Mouse (Mus musculus): ENCODE measurements around the gene Akap12.

Akap12 gene

DNA sequence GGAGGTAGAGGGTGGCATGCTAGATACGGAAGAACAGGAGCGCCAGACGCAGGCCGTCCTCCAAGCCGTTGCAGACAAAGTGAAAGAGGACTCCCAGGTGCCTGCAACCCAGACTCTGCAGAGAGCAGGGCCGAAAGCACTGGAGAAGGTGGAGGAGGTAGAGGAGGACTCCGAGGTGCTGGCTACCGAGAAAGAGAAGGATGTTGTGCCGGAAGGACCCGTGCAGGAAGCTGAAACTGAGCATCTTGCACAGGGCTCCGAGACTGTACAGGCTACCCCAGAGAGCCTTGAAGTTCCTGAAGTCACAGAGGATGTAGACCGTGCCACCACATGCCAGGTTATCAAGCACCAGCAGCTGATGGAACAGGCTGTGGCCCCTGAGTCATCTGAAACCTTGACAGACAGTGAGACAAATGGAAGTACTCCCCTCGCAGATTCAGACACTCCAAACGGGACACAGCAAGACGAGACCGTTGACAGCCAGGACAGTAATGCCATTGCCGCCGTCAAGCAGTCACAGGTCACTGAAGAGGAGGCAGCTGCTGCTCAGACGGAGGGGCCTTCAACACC lies 89.8 kb downstream of the Akap12 start:
- no peak for DNase-seq (ENCODE audit: extremely low spot score, low spot score)

DNA sequence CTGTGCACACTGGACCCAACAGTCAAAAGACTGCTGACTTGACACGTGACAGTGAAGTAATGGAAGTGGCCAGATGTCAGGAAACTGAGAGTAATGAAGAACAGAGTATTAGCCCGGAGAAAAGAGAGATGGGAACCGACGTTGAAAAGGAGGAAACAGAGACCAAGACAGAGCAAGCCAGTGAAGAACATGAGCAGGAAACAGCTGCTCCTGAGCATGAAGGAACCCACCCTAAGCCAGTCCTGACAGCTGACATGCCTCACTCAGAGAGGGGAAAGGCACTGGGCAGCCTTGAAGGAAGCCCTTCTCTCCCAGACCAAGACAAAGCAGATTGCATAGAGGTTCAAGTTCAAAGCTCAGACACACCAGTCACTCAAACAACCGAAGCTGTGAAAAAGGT lies 90.5 kb downstream of the Akap12 start:
- no peak for DNase-seq (ENCODE audit: extremely low spot score, low spot score)

DNA sequence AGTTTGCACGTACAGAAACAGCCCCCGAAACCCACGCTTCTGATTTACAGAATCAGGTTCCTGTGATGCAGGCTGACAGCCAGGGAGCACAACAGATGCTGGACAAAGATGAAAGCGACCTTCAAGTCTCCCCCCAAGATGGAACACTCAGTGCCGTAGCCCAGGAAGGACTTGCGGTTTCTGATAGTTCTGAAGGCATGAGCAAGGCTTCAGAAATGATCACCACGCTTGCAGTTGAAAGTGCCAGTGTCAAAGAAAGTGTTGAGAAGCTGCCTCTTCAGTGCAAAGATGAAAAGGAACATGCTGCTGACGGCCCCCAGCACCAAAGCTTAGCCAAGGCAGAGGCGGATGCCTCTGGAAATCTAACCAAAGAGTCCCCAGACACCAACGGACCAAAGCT lies 91.3 kb downstream of the Akap12 start:
- no peak for DNase-seq (ENCODE audit: extremely low spot score, low spot score)

DNA sequence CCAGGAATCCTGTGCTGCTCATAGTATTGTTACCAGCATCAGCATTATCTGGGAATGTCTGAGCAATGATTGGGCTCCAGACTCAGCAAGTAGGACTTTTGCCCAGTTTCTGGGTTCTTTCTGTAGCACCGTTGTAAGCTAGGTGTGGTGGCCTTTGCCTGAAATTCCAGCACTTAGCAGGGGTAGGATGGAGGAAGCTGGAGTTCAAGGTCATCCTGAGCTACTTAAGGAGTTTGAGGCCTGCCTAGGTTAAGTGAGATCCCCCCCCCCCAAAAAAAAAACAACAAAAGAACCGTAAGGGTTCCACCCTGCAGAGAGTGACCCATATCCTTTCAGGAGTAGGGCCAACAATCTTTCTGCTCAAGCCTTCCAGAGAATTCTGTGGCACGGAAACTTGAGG lies 98.4 kb downstream of the Akap12 start:
- DNase-seq (ENCODE audit: extremely low spot score, low spot score) = no peak

DNA sequence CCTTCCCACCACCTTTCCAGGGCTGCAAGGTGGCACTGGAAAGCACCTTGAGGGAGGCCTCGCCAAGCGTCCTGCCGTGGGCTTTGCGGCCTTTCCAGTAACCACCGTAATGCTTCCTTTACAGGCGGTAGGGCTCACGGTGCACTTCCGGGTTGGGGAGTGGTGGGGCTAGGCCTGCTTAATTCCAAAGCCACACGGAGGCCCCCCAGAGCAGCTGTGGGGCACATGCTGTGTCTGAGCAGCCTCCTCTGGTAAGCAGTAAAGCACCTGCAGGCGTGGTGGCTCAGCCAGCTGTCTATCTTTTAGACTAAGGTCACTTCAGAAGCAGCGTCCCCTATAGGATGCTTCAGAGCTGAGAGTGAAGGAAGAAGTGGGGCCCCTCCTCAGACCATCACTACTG lies 103.9 kb downstream of the Akap12 start:
- DNase-seq (ENCODE audit: extremely low spot score, low spot score) = no peak

DNA sequence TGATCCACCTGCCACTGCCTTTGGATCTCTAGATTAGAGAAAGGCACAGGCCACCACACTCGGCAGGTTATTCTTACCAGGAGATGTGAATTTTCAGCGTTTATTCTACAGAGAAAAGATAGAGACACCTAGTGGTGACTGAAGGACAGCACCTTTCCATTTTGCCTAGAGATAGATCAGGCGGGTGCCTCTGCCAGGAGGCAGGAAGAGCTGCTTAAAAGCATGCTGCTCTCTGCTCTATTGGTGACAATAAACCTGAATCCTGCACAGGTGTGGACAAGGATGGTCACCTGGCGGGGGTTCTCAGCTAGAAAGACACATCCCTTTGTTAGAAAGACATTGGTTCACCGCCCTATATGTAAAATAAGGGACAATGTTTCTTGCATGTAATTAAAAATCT lies 105.8 kb downstream of the Akap12 start:
- no peak for DNase-seq (ENCODE audit: extremely low spot score, low spot score)

DNA sequence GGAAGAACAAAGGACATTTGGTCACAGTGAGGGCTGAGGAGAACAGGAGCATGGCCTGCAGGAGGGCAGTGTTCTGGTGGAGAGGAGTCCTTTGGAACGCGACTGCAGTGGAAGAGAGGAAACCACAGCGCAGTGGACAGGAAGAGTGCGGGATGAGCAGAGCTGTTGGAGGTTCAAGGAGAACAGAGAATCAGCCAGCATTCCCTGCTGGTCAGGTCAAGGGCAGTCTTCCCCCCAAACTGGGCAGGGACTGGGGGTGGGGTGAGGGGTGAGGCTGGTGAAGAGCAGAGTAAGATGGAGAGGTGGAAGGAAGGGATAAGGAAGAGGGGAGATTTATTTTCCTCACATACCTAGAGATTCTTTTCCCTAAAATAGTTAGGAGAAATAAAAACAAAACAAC lies 107.4 kb downstream of the Akap12 start:
- DNase-seq (ENCODE audit: extremely low spot score, low spot score) = no peak

DNA sequence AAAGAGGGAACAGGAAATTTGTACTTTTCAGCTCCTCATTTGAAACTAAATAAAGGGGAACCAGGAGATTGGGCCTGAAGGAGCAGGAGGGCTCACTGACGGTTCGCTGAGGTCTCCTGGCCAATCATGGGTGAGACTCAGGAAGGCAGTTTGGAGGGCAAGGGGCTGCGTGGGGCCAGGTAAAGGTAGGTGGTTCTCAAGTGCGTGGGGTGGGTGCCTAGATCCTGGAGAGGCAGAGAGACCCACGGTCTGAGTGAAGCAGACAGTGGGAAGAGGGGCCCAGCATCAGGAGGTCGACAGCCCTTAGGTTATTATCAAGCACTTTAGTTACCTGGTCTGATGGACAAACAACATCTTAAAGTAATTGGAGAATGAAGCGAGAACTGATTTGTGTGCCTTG lies 108.1 kb downstream of the Akap12 start:
- no peak for DNase-seq (ENCODE audit: extremely low spot score, low spot score)

DNA sequence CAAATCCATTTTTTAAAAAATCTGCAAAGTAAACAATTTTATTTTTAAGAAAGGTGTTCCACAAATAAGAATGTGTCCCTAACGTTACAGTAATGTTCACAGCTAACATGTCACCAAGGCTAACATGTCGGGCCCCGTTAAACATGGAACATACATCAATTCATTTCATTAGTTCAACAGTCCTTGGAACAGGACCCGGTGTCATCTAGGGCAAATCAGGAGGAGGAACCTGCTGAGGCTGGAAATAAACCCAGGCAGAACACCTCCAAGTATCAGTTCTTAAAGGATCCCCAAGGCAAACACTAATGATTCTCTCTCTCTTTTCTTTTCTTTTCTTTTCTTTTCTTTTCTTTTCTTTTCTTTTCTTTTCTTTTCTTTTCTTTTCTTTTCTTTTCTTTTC lies 108.6 kb downstream of the Akap12 start:
- DNase-seq (ENCODE audit: extremely low spot score, low spot score) = no peak

DNA sequence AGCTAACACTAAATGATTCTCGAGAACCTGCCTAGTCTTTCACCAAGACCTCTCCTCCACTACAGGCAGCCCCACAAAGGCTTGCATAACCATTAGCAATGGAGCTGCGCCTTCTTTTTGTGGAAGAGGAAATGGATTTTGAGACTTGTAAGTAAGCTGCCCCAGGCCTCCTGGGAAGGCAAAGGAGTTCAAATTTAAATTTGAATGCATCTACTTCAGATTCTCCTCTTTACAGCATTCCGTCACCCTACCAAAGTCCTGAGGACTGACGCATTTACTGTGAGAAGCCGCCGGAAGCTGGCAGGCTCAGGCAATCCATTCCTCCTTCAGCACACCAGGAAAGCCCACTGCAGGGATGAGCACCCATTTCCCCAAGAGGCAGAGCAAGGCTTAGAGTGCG lies 109.1 kb downstream of the Akap12 start:
- DNase-seq (ENCODE audit: extremely low spot score, low spot score) = no peak

DNA sequence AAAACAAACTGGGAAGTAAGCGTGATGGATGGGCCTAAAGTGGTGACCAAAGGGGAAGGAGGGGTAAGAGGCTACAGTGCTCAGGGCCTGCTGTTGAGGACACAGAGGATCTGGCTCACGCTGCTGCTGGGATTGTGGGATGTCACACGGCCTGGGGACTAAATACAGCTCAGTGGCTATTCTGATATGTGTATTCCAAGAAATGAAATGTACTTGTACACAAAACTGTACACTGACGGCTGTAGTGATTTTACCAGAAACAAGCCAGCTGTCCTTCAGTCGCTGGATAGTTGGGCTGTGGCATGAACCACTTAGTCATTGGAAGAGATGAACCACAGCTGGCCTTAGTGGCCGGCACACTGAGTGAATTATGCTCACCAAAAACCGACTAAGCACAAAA lies 110.3 kb downstream of the Akap12 start:
- no peak for DNase-seq (ENCODE audit: extremely low spot score, low spot score)

DNA sequence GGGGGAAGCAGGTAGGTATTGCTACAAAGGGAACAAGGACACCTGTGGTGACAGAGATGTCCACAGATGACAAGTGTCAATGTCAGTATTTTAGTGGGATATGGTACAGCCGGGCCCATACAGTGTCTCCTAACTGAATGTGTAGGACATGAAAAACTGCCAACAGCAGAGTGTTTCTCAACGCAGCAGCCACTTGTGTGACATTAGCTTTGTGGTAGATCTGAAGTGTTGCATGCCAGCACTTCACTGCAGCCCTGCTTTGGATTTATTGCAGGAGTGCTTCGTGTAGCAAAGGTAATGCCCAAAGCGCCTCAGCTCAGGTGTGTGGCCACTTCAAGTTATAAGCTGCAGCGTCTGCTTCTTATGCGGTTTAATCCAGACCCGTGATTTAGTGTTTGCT lies 110.8 kb downstream of the Akap12 start:
- no peak for DNase-seq (ENCODE audit: extremely low spot score, low spot score)

DNA sequence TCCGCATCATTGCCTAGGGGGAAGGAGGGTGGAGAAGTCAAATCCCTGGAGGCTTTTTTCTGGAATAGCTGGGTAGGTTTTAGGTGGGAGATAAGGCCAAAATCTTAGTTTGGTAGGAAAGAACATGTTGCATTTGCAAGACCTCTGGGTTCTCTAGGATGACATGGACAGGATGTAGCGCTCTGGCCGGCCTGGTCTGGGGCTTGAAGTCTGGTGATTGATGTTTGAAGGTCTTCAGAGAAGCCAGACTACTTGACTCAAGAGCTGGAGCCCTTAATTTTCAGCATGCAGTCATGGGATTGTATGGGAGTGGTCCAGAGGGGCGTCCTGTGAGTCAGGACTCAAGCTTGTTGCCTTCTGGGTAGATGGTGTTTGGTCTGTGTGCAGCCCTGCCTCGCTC lies 114.6 kb downstream of the Akap12 start:
- no peak for DNase-seq (ENCODE audit: extremely low spot score, low spot score)

DNA sequence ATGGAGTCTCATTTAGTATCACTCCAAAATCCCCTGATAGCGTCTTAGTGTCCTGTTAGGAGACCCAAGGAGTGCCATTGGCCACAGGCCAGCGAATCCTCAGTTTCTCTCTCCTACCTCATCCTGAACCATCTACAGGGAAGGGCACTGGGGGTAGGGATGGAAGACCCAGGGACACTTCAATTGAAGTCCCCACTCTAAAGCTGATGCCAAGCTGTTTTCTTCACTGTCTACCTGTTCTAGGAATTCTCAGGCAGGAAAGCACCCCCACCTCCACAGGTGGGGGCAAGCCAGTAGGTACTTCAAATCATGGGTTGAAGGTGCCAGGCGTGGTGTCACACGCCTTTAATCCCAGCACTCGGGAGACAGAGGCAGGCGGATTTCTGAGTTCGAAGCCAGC lies 118.1 kb downstream of the Akap12 start:
- DNase-seq (ENCODE audit: extremely low spot score, low spot score) = no peak

DNA sequence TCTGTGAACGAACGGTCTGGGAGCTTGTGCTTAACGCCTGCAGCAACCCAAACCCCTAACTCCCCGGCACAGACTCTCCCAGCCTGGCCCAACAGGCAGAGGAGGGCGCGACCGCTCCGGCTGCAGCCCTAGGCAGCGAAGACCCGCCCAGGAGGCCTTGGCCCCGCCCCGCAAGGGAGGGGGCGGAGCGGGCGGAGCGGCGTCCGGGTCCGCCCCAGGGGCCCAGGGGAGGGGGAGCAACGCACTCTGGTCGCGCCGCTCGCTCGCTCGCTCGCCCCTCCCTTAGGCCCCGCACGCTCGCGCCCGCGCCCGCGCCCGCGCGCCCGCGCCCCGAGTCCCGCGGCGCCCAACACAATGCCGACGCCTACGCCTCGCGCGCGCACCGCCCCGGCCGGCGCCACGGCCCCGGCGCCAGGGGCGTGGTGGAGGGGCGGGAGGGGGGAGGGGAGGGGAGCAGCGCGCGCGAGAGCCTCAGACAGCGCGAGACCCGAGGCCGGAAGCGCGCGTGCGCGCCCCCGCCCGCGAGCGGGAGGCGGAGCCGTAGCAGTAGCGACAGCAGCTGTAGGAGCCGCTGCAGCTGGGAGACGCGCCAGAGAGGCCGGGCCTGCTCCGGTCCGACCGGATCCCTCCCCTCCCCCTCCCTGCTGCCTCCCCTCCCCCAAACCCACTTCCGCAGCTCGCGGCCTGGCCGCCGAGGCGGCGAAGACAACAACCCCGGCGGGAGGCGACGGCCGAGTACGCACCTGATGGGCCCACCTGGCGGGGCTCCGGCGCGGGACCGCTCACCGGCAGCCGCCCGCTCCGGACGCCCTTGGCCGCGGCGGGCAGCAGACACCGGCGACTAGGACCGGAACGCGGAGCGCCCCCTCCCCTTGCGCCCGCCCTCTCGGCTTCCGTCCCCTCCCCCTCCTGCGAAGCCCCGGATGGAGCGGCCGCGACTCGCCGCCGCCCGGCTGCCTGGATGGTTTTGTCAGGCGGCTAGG lies 120.7 kb downstream of the Akap12 start:
- DNase-seq (ENCODE audit: extremely low spot score, low spot score) = peak; percentile 94

DNA sequence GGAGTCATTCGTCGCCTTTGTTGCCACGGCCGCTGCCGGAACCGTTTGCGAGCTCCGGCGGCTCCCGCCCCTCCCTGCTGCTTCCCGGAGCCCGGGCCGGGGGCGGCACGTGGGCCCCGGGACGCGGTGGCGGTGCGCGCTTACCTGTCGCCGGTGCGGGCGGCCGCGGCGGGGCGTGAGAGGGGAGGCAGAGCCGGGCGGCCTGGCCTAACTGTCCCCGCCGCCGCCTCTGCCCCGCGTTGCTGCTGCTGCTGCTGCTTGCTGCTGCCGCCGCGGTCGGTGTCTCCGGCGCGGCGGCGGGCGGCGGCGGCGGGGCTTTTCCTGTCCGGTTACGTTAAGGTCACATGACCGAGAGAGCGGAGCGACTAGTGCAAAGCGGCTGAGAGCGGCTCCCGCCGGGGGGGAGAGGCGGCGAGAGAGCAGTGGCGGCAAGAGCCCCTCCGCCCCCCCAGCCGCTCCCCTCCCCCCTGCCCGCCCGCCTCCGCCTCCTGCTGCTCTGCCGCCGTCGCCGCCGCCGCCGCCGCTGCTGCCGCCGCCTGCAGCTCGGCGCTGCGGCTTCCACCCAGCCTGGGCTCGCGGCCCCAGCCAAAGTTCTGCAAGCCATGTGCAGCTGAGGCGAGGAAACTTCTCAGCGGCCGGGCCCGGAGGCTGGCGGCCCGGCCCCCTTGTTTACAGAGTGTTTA lies 121.7 kb downstream of the Akap12 start, which contains the start of gene Zbtb2:
TSS of gene Zbtb2 (minus strand) at position 408 of the 683 bp plus-strand sequence.
- peak; percentile 71 for DNase-seq (ENCODE audit: extremely low spot score, low spot score)

DNA sequence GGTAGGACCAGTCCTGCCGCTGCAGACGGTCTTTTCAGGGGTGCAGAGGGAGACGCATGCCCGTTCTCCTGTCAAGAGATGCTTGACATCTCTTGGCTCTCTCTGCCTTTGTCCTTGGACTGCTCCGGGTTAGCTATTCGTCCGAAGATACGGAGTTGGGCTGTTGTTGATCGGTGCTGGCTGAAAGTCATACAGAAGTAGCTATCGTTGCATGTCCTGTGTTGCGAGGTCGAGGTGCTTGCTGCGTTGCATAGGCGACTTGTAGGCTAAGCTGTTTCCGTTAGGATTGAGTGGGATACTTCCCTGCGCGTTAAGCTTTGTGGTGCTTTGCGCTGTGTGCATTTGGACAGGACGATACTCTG lies 122.2 kb downstream of the Akap12 start:
- DNase-seq (ENCODE audit: extremely low spot score, low spot score) = no peak

DNA sequence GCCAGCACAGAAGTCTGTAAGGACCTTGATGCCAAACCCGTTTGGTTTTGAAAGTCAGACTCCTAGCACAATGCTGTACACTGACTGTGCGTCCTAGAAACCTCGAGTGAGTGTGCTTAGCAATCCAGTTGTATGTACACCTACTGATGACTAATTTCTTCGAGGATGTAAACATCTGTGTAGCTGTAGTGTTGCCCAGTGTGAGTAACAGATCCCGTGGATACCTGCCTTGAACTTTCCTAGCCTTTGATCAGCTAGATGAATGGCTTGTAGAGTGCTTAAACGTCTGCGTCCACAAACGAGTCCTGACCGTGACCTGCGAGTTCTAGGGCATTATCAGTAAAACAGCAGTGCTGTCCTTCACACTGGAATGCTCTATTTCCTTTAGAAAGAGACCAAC lies 122.9 kb downstream of the Akap12 start:
- no peak for DNase-seq (ENCODE audit: extremely low spot score, low spot score)

DNA sequence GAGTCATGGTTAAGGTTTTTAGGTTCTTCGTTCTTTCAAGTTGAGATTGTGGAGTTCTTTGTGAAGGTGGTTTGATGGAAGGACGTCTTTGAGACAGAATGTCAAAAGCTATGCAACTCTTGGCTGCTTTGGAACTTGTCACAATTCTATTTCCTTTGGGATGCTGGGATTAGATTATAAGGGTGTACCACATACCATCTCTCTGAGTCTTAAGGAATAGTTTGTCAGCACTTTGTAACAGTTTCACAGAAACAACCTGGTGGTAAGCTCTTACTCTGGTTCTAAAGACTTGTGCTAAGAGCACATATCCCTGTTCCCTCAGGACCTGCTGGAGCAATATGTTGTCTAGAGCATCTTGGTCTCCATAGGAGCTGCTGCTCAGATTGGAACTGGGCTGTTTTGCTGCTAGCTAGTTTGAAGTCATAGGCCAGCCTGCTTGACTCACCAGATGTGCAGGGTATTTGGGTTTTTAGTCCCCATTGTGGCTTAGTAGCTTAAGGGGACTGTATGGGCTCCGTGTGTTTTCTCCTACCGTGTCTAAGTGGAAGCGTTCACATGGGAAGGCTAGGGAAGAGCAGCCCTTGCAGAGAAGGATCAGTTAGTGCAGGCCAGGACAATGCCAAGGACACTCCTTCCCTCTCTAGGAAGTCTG lies 123.4 kb downstream of the Akap12 start:
- DNase-seq (ENCODE audit: extremely low spot score, low spot score) = no peak

DNA sequence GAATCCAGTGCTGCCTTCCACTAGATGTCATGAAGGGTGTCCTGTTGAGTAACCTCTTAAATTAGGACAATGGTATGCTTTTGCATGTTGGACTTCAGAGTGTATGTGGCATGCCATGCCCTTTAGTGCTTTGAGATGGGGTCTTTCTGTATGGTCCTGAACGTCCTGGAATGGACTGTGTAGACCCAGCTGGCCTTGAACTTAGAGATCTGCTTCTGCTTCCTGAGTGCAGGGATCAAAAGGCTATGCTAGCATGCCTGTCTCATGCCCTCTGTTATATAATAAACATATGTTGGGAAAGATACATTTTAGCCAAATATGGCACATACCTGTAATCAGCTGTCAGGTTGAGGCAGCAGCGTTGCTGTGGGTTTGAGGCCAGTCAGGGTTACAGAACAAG lies 124.4 kb downstream of the Akap12 start:
- no peak for DNase-seq (ENCODE audit: extremely low spot score, low spot score)

DNA sequence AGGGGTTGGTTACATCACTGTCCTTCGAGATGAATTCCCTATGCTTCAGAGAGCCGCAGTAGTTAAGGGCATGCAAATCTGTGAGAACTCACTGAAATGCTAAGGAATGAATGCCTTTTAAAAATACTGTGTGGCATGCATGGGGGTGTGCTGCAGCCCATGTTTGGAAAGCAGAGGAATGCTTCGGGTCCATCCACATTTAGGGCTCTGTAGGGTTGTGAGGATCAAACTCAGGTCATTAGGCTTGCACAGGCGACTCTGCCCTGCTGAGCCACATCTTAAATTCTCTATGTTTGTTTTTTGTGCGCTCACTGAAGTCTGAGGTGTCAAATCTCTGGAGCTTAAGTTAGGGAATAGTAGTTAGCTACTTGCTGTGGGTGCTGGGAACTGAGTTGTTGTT lies 124.9 kb downstream of the Akap12 start:
- no peak for DNase-seq (ENCODE audit: extremely low spot score, low spot score)

DNA sequence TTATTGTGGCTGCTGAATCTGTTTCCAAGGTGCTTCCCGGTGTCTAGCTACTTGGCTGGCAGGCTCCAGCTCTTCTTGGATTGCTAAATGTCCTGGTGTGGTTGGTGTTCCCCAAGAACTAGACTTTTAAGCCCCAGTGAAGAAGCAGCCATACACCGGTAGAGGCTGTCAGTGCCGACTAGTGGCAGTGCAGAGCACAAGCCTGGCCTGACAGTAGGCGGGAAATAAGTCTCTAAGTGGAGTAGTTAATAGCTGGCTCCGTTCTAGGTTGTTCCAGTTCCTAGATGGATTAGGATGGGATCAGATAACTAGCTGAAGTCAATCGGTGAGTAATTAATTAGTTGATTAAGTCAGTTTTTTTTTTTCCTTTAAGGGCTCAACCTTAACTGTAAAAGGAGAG lies 125.7 kb downstream of the Akap12 start:
- DNase-seq (ENCODE audit: extremely low spot score, low spot score) = no peak

Data from neural tube, embryonic 10.5 days (tissue).